Comparison of ENCODE assay signal across 8 mouse cellular contexts in genomic region chr11:98745932-98746853, GRCm38 (mm10). TPM values are rescaled to one million over a fixed set of nuclear protein-coding genes. Genes with fewer than 3 reads are reported as not detected.
DNase-seq lines count a peak whose midpoint lies in the region; ATAC-seq lines count a peak whose summit lies in the region.
"Had no signal": no experiment of that assay in that cellular context is flagged by ENCODE, and none has a peak within 500 bp of the region (broad histone marks: within the 10 kb centered on the region; RNA-seq: fewer than 3 reads in every experiment).

No protein-coding gene starts in this region.

- no peak for DNase-seq in natural killer cell, adult 2 months (ENCODE audit: low spot score in 2 of 2)
- DNase-seq in left cerebral cortex, adult 8-10 months (ENCODE audit: low spot score in 2 of 2): no peak

- H3K36me3 ChIP-seq in megakaryocyte, embryonic 14.5 days (replicated peaks; ENCODE audit: low read length): peaks cover 19% of the 10 kb centered on the region
- H3K36me3 ChIP-seq in heart, embryonic 15.5 days: no peaks in the 10 kb centered on the region
- no peaks in the 10 kb centered on the region for H3K36me3 ChIP-seq in limb, embryonic 13.5 days
- no peaks in the 10 kb centered on the region for H3K36me3 ChIP-seq in stomach, embryonic 15.5 days

- WGBS in heart, embryonic 15.5 days: 40% methylated on average over 12 of the region's 12 CpGs
- 40% methylated on average over 12 of the region's 12 CpGs for WGBS in limb, embryonic 13.5 days
- 42% methylated on average over 12 of the region's 12 CpGs for WGBS in stomach, embryonic 15.5 days

- H3K4me3 ChIP-seq in megakaryocyte, embryonic 14.5 days (replicated peaks): peak overlapping the region; percentile 93
- H3K4me3 ChIP-seq in heart, embryonic 15.5 days: peak overlapping the region; percentile 31; the same call in 1 of the 2 replicates
- H3K4me3 ChIP-seq in limb, embryonic 13.5 days: no peak overlapping the region
- H3K4me3 ChIP-seq in stomach, embryonic 15.5 days (replicated peaks): no peak overlapping the region

- no peak for ATAC-seq in megakaryocyte, adult 5-6 weeks (ENCODE audit: poor library complexity, severe bottlenecking)
- ATAC-seq in heart, embryonic 15.5 days (replicated peaks; ENCODE audit: insufficient number of reproducible peaks, insufficient read depth, low FRiP score, low read depth): no peak
- no peak for ATAC-seq in limb, embryonic 13.5 days (ENCODE audit: low FRiP score, low read depth)
- no peak for ATAC-seq in stomach, embryonic 15.5 days (ENCODE audit: insufficient read depth, low FRiP score, low read depth)

- H3K27me3 ChIP-seq in megakaryocyte, embryonic 14.5 days (replicated peaks): no peaks in the 10 kb centered on the region
- H3K27me3 ChIP-seq in heart, embryonic 15.5 days: no peaks in the 10 kb centered on the region
- no peaks in the 10 kb centered on the region for H3K27me3 ChIP-seq in limb, embryonic 13.5 days
- H3K27me3 ChIP-seq in stomach, embryonic 15.5 days (replicated peaks): no peaks in the 10 kb centered on the region

- peaks cover 91% of the 10 kb centered on the region for H3K4me1 ChIP-seq in megakaryocyte, embryonic 14.5 days
- H3K4me1 ChIP-seq in heart, embryonic 15.5 days (replicated peaks): peaks cover 86% of the 10 kb centered on the region
- H3K4me1 ChIP-seq in limb, embryonic 13.5 days: peaks cover 87% of the 10 kb centered on the region
- H3K4me1 ChIP-seq in stomach, embryonic 15.5 days: peaks cover 85% of the 10 kb centered on the region

- H3K9ac ChIP-seq in heart, embryonic 15.5 days: peak overlapping the region; percentile 41; the same call in 1 of the 2 replicates
- H3K9ac ChIP-seq in limb, embryonic 13.5 days: peak overlapping the region; percentile 25; the same call in 1 of the 2 replicates
- H3K9ac ChIP-seq in stomach, embryonic 15.5 days: no peak overlapping the region

- H3K9me3 ChIP-seq in megakaryocyte, embryonic 14.5 days: no peaks in the 10 kb centered on the region
- no peaks in the 10 kb centered on the region for H3K9me3 ChIP-seq in heart, embryonic 15.5 days (replicated peaks)
- no peaks in the 10 kb centered on the region for H3K9me3 ChIP-seq in limb, embryonic 13.5 days
- H3K9me3 ChIP-seq in stomach, embryonic 15.5 days: no peaks in the 10 kb centered on the region

- H3K4me2 ChIP-seq in heart, embryonic 15.5 days: peak overlapping the region; percentile 60
- peak overlapping the region; percentile 59 for H3K4me2 ChIP-seq in limb, embryonic 13.5 days (replicated peaks)
- peak overlapping the region; percentile 56 for H3K4me2 ChIP-seq in stomach, embryonic 15.5 days

- H3K27ac ChIP-seq in heart, embryonic 15.5 days: peak overlapping the region; percentile 87
- peak overlapping the region; percentile 69; the same call in 1 of the 2 replicates for H3K27ac ChIP-seq in limb, embryonic 13.5 days
- peak overlapping the region; percentile 93 for H3K27ac ChIP-seq in stomach, embryonic 15.5 days

RNA-seq across cellular contexts. Expression of gene Thra, which starts 5.8 kb away (rescaled TPM):
- 37.6 and 38.9 TPM in 2 replicates for polyA plus RNA-seq in megakaryocyte, embryonic 14.5 days (2012; ENCODE audit: insufficient read depth, low replicate concordance)
- 10.0 and 11.6 TPM in 2 replicates for total RNA-seq in megakaryocyte, adult 5-6 weeks (2015)
- total RNA-seq in megakaryocyte, adult 5-6 weeks (2017): 8.0 and 9.0 TPM in 2 replicates
- 34.8 and 39.5 TPM in 2 replicates for polyA plus RNA-seq in heart, embryonic 15.5 days (2015; fragmentation: Nextera tagmentation; extraction: Ambion mirVana)
- polyA plus RNA-seq in limb, embryonic 13.5 days (2015; fragmentation: Nextera tagmentation; extraction: Ambion mirVana): 34.1 and 34.3 TPM in 2 replicates
- 42.7 and 44.7 TPM in 2 replicates for polyA plus RNA-seq in stomach, embryonic 15.5 days (2015; fragmentation: Nextera tagmentation; extraction: Ambion mirVana)
- 100 to 1,000 TPM; 713 to 794 (median 760) TPM for total RNA-seq in left cerebral cortex, adult 8-10 months (2022)

RNA-seq across cellular contexts. Expression of gene Med24, which starts 17.0 kb away (rescaled TPM):
- 40.2 and 55.7 TPM in 2 replicates for polyA plus RNA-seq in megakaryocyte, embryonic 14.5 days (2012; ENCODE audit: insufficient read depth, low replicate concordance)
- 17.9 and 21.5 TPM in 2 replicates for total RNA-seq in megakaryocyte, adult 5-6 weeks (2015)
- 22.6 and 31.3 TPM in 2 replicates for total RNA-seq in megakaryocyte, adult 5-6 weeks (2017)
- polyA plus RNA-seq in heart, embryonic 15.5 days (2015; fragmentation: Nextera tagmentation; extraction: Ambion mirVana): 33.5 and 43.0 TPM in 2 replicates
- 56.0 and 61.0 TPM in 2 replicates for polyA plus RNA-seq in limb, embryonic 13.5 days (2015; fragmentation: Nextera tagmentation; extraction: Ambion mirVana)
- 36.4 and 39.7 TPM in 2 replicates for polyA plus RNA-seq in stomach, embryonic 15.5 days (2015; fragmentation: Nextera tagmentation; extraction: Ambion mirVana)
- total RNA-seq in left cerebral cortex, adult 8-10 months (2022): 100 to 1,000 TPM; 109 to 128 (median 117) TPM

RNA-seq across cellular contexts. Expression of gene Nr1d1, which starts 28.9 kb away (rescaled TPM):
- 5.6 and 22.1 TPM in 2 replicates for polyA plus RNA-seq in megakaryocyte, embryonic 14.5 days (2012; ENCODE audit: insufficient read depth, low replicate concordance)
- 0.11 and 0.25 TPM in 2 replicates for total RNA-seq in megakaryocyte, adult 5-6 weeks (2015)
- total RNA-seq in megakaryocyte, adult 5-6 weeks (2017): 0.12 and 0.37 TPM in 2 replicates
- 7.0 and 7.5 TPM in 2 replicates for polyA plus RNA-seq in heart, embryonic 15.5 days (2015; fragmentation: Nextera tagmentation; extraction: Ambion mirVana)
- 0.93 and 1.1 TPM in 2 replicates for polyA plus RNA-seq in limb, embryonic 13.5 days (2015; fragmentation: Nextera tagmentation; extraction: Ambion mirVana)
- polyA plus RNA-seq in stomach, embryonic 15.5 days (2015; fragmentation: Nextera tagmentation; extraction: Ambion mirVana): 2.4 and 2.5 TPM in 2 replicates
- total RNA-seq in left cerebral cortex, adult 8-10 months (2022): 100 to 1,000 TPM; 137 to 177 (median 145) TPM

RNA-seq across cellular contexts. Expression of gene Csf3, which starts 45.1 kb away (rescaled TPM):
- polyA plus RNA-seq in megakaryocyte, embryonic 14.5 days (2012; ENCODE audit: insufficient read depth, low replicate concordance): not detected in 2 replicates
- total RNA-seq in megakaryocyte, adult 5-6 weeks (2015): not detected in 2 replicates
- not detected in 2 replicates for total RNA-seq in megakaryocyte, adult 5-6 weeks (2017)
- polyA plus RNA-seq in heart, embryonic 15.5 days (2015; fragmentation: Nextera tagmentation; extraction: Ambion mirVana): not detected in 2 replicates
- polyA plus RNA-seq in limb, embryonic 13.5 days (2015; fragmentation: Nextera tagmentation; extraction: Ambion mirVana): not detected in 2 replicates
- not detected in 2 replicates for polyA plus RNA-seq in stomach, embryonic 15.5 days (2015; fragmentation: Nextera tagmentation; extraction: Ambion mirVana)
- total RNA-seq in left cerebral cortex, adult 8-10 months (2022): not detected
- total RNA-seq: neutrophil, adult 5-6 weeks had no signal

RNA-seq across cellular contexts. Expression of gene Msl1, which starts 49.1 kb away (rescaled TPM):
- 30.0 and 46.8 TPM in 2 replicates for polyA plus RNA-seq in megakaryocyte, embryonic 14.5 days (2012; ENCODE audit: insufficient read depth, low replicate concordance)
- total RNA-seq in megakaryocyte, adult 5-6 weeks (2015): 73.7 and 74.9 TPM in 2 replicates
- total RNA-seq in megakaryocyte, adult 5-6 weeks (2017): 111 and 119 TPM in 2 replicates
- polyA plus RNA-seq in heart, embryonic 15.5 days (2015; fragmentation: Nextera tagmentation; extraction: Ambion mirVana): 15.5 and 17.2 TPM in 2 replicates
- 28.9 and 29.2 TPM in 2 replicates for polyA plus RNA-seq in limb, embryonic 13.5 days (2015; fragmentation: Nextera tagmentation; extraction: Ambion mirVana)
- polyA plus RNA-seq in stomach, embryonic 15.5 days (2015; fragmentation: Nextera tagmentation; extraction: Ambion mirVana): 23.0 and 23.6 TPM in 2 replicates
- total RNA-seq in left cerebral cortex, adult 8-10 months (2022): 100 to 1,000 TPM; 167 to 198 (median 186) TPM

Comparison
In these comparisons a context has a peak if more than half of its experiments do, and no peak if none do; other contexts are left out.
1. H3K4me3 ChIP-seq: peak in megakaryocyte, embryonic 14.5 days (single experiment) and heart, embryonic 15.5 days (single experiment); none in limb, embryonic 13.5 days (single experiment) and stomach, embryonic 15.5 days (single experiment).
2. Peak in every context shown above with its lines, with median percentiles within 50 percentile points of each other: H3K27ac ChIP-seq and H3K4me2 ChIP-seq.